Mouse (Mus musculus): ENCODE data around the gene Fam114a1. TPM values are rescaled to one million over a fixed set of nuclear protein-coding genes. Genes with fewer than 3 reads are reported as not detected.

Fam114a1 gene
- total and polyA plus RNA-seq, 3 experiments: 0.05 TPM; not detected in 2

DNA sequence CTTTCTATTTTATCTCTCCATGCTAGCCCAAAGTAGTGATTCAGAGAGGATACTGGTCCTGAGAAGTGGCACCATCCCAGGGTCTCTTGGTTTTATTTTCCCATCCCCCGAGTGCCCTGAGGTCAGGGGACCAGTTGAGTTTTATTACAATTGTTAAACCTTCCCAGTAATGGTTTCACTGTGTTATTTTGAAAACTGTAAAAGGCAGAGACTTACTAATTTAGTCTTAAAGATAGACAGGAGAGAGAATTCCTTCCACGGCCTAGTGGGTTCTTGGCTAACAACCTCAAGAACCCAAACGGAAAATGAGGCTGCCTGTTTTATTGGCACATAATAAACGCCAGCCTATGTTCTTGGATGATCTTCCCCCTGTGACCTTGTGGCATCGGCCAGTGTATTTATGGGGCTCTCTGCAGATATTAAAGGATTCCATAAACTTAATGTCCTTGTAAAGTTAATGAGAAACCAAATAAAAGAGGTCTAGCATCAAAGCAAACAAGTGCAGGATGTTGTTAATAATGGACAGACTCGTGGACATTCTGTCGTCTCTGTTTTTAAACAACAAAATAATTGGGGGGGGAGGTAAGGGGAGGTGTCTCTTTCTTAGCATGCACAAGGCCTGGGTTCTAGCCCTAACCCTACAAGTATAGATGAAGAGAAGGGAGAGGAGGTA, 42.2 kb downstream of the Fam114a1 start:
- Histone ChIP-seq H3K4me1 (ENCODE audit: insufficient read depth, low read depth, low read length) (no peaks in the 10 kb centered on the region), H3K36me3 (replicated peaks) (no peaks in the 10 kb centered on the region), H3K4me3 (ENCODE audit: low read depth, low read length) (no peak overlapping the region), H3K9me3 (replicated peaks) (no peaks in the 10 kb centered on the region), H3K27me3 (ENCODE audit: insufficient read depth, low read length) (no peaks in the 10 kb centered on the region)
- no peak for ATAC-seq (ENCODE audit: extremely low read depth, insufficient number of reproducible peaks, low FRiP score, poor library complexity, severe bottlenecking)
- no peak for TF ChIP-seq GATA2 (IDR thresholded peaks at IDR 0.05; ENCODE audit: borderline replicate concordance, low read depth, low read length)
- DNase-seq (ENCODE audit: low spot score): no peak

DNA sequence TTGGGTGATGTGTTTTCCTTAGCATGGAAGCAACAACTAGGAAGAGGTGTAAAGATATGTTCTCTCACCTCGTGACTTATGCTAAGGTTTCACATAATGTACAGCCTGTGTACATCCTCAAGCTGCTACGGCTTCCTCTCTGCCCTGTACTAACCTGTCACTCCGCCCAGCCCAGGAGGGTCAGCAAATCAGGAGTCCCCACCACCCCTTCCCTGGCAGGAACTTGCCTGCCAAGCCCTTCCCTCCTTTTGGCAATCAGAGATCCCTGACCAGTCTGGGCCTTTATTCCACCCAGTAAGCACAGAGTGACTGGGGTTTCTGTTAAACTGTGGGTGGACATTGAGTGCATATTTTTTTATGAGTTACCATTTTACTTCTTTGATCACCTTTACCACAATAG, 45.6 kb downstream of the Fam114a1 start:
- H3K4me3 ChIP-seq (ENCODE audit: low read depth, low read length): no peak overlapping the region
- no peaks in the 10 kb centered on the region for H3K36me3 ChIP-seq (replicated peaks)
- H3K9me3 ChIP-seq (replicated peaks): no peaks in the 10 kb centered on the region
- no peak for DNase-seq (ENCODE audit: low spot score)
- no peaks in the 10 kb centered on the region for H3K27me3 ChIP-seq (ENCODE audit: insufficient read depth, low read length)
- TF ChIP-seq GATA1 (IDR thresholded peaks at IDR 0.05; ENCODE audit: borderline replicate concordance, low read length): no peak
- TF ChIP-seq TAL1 (conservative IDR thresholded peaks at IDR 0.05; ENCODE audit: low read depth, low read length): no peak
- TF ChIP-seq POLR2AphosphoS5 (IDR thresholded peaks at IDR 0.05; ENCODE audit: insufficient replicate concordance, low read depth, low read length): no peak
- TF ChIP-seq CTCF (IDR thresholded peaks at IDR 0.05; ENCODE audit: low read depth, low read length): no peak
- no peak for TF ChIP-seq GATA2 (IDR thresholded peaks at IDR 0.05; ENCODE audit: borderline replicate concordance, low read depth, low read length)
- no peak for ATAC-seq (ENCODE audit: extremely low read depth, insufficient number of reproducible peaks, low FRiP score, poor library complexity, severe bottlenecking)
- H3K4me1 ChIP-seq (ENCODE audit: insufficient read depth, low read depth, low read length): no peaks in the 10 kb centered on the region

DNA sequence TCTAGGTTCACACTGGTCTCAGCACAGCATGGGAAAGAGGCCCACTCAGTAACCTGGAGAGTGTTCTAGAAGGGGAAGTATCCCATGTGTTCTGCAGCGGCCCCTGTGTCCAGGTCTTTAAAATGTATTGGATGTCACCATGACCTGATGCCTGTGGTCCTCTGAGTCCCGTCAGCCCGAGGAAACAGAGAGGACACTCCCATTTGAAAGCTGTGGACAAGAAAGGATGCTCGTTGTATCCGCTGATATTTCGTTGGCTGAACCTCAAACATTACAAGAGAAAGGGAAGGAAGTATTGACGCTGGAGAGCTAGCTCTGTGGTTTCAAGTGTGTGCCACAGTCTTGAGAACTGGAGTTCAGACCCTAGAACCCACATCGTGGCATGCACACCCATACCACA, 49.2 kb downstream of the Fam114a1 start:
- no peak for TF ChIP-seq GATA2 (IDR thresholded peaks at IDR 0.05; ENCODE audit: borderline replicate concordance, low read depth, low read length)
- no peaks in the 10 kb centered on the region for H3K9me3 ChIP-seq (replicated peaks)
- H3K36me3 ChIP-seq (replicated peaks): no peaks in the 10 kb centered on the region
- no peaks in the 10 kb centered on the region for H3K4me1 ChIP-seq (ENCODE audit: insufficient read depth, low read depth, low read length)
- H3K27me3 ChIP-seq (ENCODE audit: insufficient read depth, low read length): no peaks in the 10 kb centered on the region
- no peak overlapping the region for H3K4me3 ChIP-seq (ENCODE audit: low read depth, low read length)
- no peak for ATAC-seq (ENCODE audit: extremely low read depth, insufficient number of reproducible peaks, low FRiP score, poor library complexity, severe bottlenecking)
- DNase-seq (ENCODE audit: low spot score): no peak

DNA sequence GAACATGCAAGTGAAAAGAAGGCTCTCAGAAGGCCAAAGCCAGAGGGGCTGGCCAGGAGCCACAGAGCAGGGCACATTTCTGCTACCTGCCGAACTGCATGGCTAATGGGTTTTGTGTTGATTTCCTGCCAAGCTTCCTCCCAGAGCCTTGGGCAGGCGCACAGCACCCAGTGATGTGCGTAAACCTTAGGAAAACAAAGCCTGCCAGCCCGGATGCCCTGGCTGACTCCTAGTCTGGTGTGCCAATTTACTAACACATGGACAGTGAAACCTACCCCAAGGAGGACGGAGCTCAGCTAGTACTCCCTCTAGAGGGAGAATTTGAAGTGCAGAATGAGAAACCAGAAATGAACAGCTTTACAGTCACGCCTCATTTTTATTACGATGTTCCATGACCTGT, 50.0 kb downstream of the Fam114a1 start:
- DNase-seq (ENCODE audit: low spot score) (no peak), ATAC-seq (ENCODE audit: extremely low read depth, insufficient number of reproducible peaks, low FRiP score, poor library complexity, severe bottlenecking) (no peak)
- H3K4me3 ChIP-seq (ENCODE audit: low read depth, low read length): no peak overlapping the region
- H3K36me3 ChIP-seq (replicated peaks): no peaks in the 10 kb centered on the region
- H3K4me1 ChIP-seq (ENCODE audit: insufficient read depth, low read depth, low read length): no peaks in the 10 kb centered on the region
- no peak for TF ChIP-seq GATA1 (IDR thresholded peaks at IDR 0.05; ENCODE audit: borderline replicate concordance, low read length)
- TF ChIP-seq TAL1 (conservative IDR thresholded peaks at IDR 0.05; ENCODE audit: low read depth, low read length): no peak
- no peak for TF ChIP-seq GATA2 (IDR thresholded peaks at IDR 0.05; ENCODE audit: borderline replicate concordance, low read depth, low read length)
- no peak for TF ChIP-seq CTCF (IDR thresholded peaks at IDR 0.05; ENCODE audit: low read depth, low read length)
- no peak for TF ChIP-seq POLR2AphosphoS5 (IDR thresholded peaks at IDR 0.05; ENCODE audit: insufficient replicate concordance, low read depth, low read length)
- H3K27me3 ChIP-seq (ENCODE audit: insufficient read depth, low read length): no peaks in the 10 kb centered on the region
- H3K9me3 ChIP-seq (replicated peaks): no peaks in the 10 kb centered on the region

DNA sequence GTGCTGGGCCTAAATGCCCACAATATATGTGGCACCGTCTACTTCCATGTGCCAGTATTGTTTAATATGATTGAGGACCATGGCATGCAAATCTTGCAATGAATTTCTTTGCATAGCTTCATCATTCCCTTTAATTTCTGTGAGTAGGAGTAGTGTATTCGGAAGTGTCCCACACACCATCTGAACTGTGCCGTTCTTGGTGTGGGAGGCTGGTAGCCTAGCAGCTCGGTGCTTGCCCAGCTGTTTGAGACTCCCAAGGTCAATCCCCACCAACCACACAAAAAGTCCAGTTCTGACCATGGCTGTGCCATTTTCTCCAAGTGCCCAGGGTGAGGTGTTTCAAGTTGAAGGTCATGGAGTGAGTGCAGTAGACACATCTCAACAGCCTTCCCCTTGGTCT, 52.1 kb downstream of the Fam114a1 start:
- Histone ChIP-seq H3K27me3 (ENCODE audit: insufficient read depth, low read length) (no peaks in the 10 kb centered on the region), H3K4me1 (ENCODE audit: insufficient read depth, low read depth, low read length) (no peaks in the 10 kb centered on the region), H3K36me3 (replicated peaks) (no peaks in the 10 kb centered on the region), H3K9me3 (replicated peaks) (no peaks in the 10 kb centered on the region), H3K4me3 (ENCODE audit: low read depth, low read length) (no peak overlapping the region)
- no peak for TF ChIP-seq CTCF (IDR thresholded peaks at IDR 0.05; ENCODE audit: low read depth, low read length)
- no peak for TF ChIP-seq TAL1 (conservative IDR thresholded peaks at IDR 0.05; ENCODE audit: low read depth, low read length)
- TF ChIP-seq GATA1 (IDR thresholded peaks at IDR 0.05; ENCODE audit: borderline replicate concordance, low read length): no peak
- TF ChIP-seq POLR2AphosphoS5 (IDR thresholded peaks at IDR 0.05; ENCODE audit: insufficient replicate concordance, low read depth, low read length): no peak
- TF ChIP-seq GATA2 (IDR thresholded peaks at IDR 0.05; ENCODE audit: borderline replicate concordance, low read depth, low read length): no peak
- ATAC-seq (ENCODE audit: extremely low read depth, insufficient number of reproducible peaks, low FRiP score, poor library complexity, severe bottlenecking): no peak
- no peak for DNase-seq (ENCODE audit: low spot score)

DNA sequence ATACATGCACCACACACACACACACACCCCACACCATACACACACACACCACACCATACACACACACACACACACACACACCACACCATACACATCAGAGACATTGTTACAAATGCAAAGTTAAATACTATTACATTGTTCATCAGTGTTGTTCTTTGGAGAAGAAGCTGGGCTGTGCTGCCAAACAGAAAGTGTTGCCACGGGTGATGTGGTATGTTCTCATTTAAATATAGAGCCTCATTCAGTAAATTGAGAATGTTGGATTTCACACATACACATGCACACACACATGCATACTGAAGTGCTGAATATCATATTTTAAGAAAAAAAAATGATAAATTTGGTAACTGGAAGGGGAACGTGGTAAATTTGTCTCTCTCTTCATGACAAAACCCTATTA, 54.8 kb downstream of the Fam114a1 start:
- TF ChIP-seq GATA2 (IDR thresholded peaks at IDR 0.05; ENCODE audit: borderline replicate concordance, low read depth, low read length): no peak
- TF ChIP-seq CTCF (IDR thresholded peaks at IDR 0.05; ENCODE audit: low read depth, low read length): no peak
- TF ChIP-seq TAL1 (conservative IDR thresholded peaks at IDR 0.05; ENCODE audit: low read depth, low read length): no peak
- no peak for TF ChIP-seq GATA1 (IDR thresholded peaks at IDR 0.05; ENCODE audit: borderline replicate concordance, low read length)
- TF ChIP-seq POLR2AphosphoS5 (IDR thresholded peaks at IDR 0.05; ENCODE audit: insufficient replicate concordance, low read depth, low read length): no peak
- H3K9me3 ChIP-seq (replicated peaks): no peaks in the 10 kb centered on the region
- no peaks in the 10 kb centered on the region for H3K4me1 ChIP-seq (ENCODE audit: insufficient read depth, low read depth, low read length)
- no peaks in the 10 kb centered on the region for H3K36me3 ChIP-seq (replicated peaks)
- ATAC-seq (ENCODE audit: extremely low read depth, insufficient number of reproducible peaks, low FRiP score, poor library complexity, severe bottlenecking) (no peak), DNase-seq (ENCODE audit: low spot score) (no peak)
- peaks cover 3% of the 10 kb centered on the region; the same call in 1 of the 2 replicates for H3K27me3 ChIP-seq (ENCODE audit: insufficient read depth, low read length)
- no peak overlapping the region for H3K4me3 ChIP-seq (ENCODE audit: low read depth, low read length)

DNA sequence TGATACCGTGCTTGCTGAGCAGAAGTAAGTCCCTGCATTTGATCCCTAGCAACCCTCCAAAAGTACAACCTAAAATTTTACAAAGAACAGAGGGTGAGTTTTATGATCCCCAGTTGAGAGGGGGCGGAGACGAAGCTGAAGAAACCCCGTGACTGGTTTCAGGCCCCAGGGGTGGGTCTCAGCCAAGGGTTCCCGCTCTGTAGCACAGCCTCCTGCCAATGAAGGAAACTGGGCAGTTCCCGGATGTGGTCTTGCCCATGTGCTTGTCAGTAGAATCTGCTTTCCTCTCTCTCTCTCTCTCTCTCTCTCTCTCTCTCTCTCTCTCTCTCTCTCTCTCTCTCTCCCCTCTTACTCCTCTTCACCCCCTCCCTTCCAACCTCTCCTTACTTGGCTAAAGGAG, 56.0 kb downstream of the Fam114a1 start:
- peaks cover 3% of the 10 kb centered on the region; the same call in 1 of the 2 replicates for H3K27me3 ChIP-seq (ENCODE audit: insufficient read depth, low read length)
- H3K36me3 ChIP-seq (replicated peaks): no peaks in the 10 kb centered on the region
- no peak for DNase-seq (ENCODE audit: low spot score)
- no peak overlapping the region for H3K4me3 ChIP-seq (ENCODE audit: low read depth, low read length)
- TF ChIP-seq GATA2 (IDR thresholded peaks at IDR 0.05; ENCODE audit: borderline replicate concordance, low read depth, low read length): no peak
- TF ChIP-seq POLR2AphosphoS5 (IDR thresholded peaks at IDR 0.05; ENCODE audit: insufficient replicate concordance, low read depth, low read length): no peak
- no peak for TF ChIP-seq TAL1 (conservative IDR thresholded peaks at IDR 0.05; ENCODE audit: low read depth, low read length)
- TF ChIP-seq CTCF (IDR thresholded peaks at IDR 0.05; ENCODE audit: low read depth, low read length): no peak
- no peak for TF ChIP-seq GATA1 (IDR thresholded peaks at IDR 0.05; ENCODE audit: borderline replicate concordance, low read length)
- no peaks in the 10 kb centered on the region for H3K9me3 ChIP-seq (replicated peaks)
- no peaks in the 10 kb centered on the region for H3K4me1 ChIP-seq (ENCODE audit: insufficient read depth, low read depth, low read length)
- ATAC-seq (ENCODE audit: extremely low read depth, insufficient number of reproducible peaks, low FRiP score, poor library complexity, severe bottlenecking): no peak
